Mouse (Mus musculus): ENCODE results near the gene Rasl11b.

DNA sequence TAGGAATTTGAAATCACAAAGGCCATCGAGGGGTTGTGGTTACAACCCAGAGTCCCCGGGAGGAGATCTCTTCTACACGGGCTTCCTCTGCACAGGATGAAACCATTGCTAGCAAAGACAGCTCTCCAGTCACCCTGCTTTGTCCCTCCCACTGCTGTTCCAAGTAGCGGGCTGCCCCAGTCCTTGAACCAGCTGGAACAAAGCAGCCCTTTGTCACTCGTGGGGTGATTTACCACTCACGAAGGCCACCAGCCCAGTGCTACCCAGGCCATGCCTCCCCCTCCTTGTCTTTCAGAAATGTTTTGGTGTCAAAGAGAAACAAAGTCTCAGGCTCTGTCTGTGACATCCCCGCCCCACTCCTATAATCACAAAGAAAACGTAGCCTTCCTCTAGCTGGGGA, 10.4 kb downstream of the Rasl11b start:
- TF ChIP-seq CTCF (IDR thresholded peaks at IDR 0.05) = no peak
- TF ChIP-seq EP300 (IDR thresholded peaks at IDR 0.05) = no peak
